Mouse (Mus musculus): ENCODE measurements at regions not wholly inside any gene's neighbourhood (a gene's known extent, or its start where the extent isn't known, plus 50 kb on each side); places are given as distances from the start of the nearest gene placed in this dataset.

GRCm38 (mm10) chr9:35328503-35328902, 60.8 kb downstream of the Rpusd4 start:
- 21% methylated on average over 6 of the region's 6 CpGs for WGBS
- H3K9me3 ChIP-seq (ENCODE audit: control insufficient read depth, low read length) = no peaks in the 10 kb centered on the region
- no peaks in the 10 kb centered on the region for H3K27me3 ChIP-seq (ENCODE audit: control insufficient read depth, insufficient read depth, low read length)
- peaks cover 78% of the 10 kb centered on the region for H3K4me1 ChIP-seq (ENCODE audit: control insufficient read depth, insufficient read depth, low read length)
- H3K27ac ChIP-seq (replicated peaks; ENCODE audit: low read depth, low read length) = peak overlapping the region; percentile 63
- DNase-seq (ENCODE audit: low spot score) (peak; percentile 31), ATAC-seq (ENCODE audit: insufficient number of reproducible peaks, low FRiP score, low TSS enrichment, low read depth) (no peak)
- no peak overlapping the region; the same call in 1 of the 2 replicates for H3K4me2 ChIP-seq (ENCODE audit: low read depth, severe bottlenecking)
- no peaks in the 10 kb centered on the region for H3K36me3 ChIP-seq (ENCODE audit: control insufficient read depth, insufficient read depth, low read length)
- no peak overlapping the region for H3K9ac ChIP-seq (ENCODE audit: low read length)
- H3K4me3 ChIP-seq (ENCODE audit: low read depth, low read length) = no peak overlapping the region

GRCm38 (mm10) chr9:35330386-35330785, 62.7 kb downstream of the Rpusd4 start:
- Histone ChIP-seq H3K27me3 (ENCODE audit: control insufficient read depth, insufficient read depth, low read length) (no peaks in the 10 kb centered on the region), H3K36me3 (ENCODE audit: control insufficient read depth, insufficient read depth, low read length) (no peaks in the 10 kb centered on the region)

GRCm38 (mm10) chr9:35331241-35331680, 63.6 kb downstream of the Rpusd4 start:
- H3K27me3 ChIP-seq (ENCODE audit: control insufficient read depth, insufficient read depth, low read length) = no peaks in the 10 kb centered on the region
- H3K4me2 ChIP-seq (ENCODE audit: low read depth, severe bottlenecking) = no peak overlapping the region
- no peaks in the 10 kb centered on the region for H3K36me3 ChIP-seq (ENCODE audit: control insufficient read depth, insufficient read depth, low read length)
- peaks cover 84% of the 10 kb centered on the region for H3K4me1 ChIP-seq (ENCODE audit: control insufficient read depth, insufficient read depth, low read length)
- WGBS = 13% methylated on average over 7 of the region's 7 CpGs
- no peaks in the 10 kb centered on the region for H3K9me3 ChIP-seq (ENCODE audit: control insufficient read depth, low read length)
- DNase-seq (ENCODE audit: low spot score) (peak; percentile 64), ATAC-seq (ENCODE audit: insufficient number of reproducible peaks, low FRiP score, low TSS enrichment, low read depth) (no peak)
- H3K9ac ChIP-seq (ENCODE audit: low read length) = 0 out of 2 replicates have a peak overlapping the region, but pooled peaks have one; percentile 35
- peak overlapping the region; percentile 89 for H3K27ac ChIP-seq (replicated peaks; ENCODE audit: low read depth, low read length)
- H3K4me3 ChIP-seq (ENCODE audit: low read depth, low read length) = no peak overlapping the region

More at GRCm38 (mm10) chr9:35330386-35330785, 62.7 kb downstream of the Rpusd4 start:
- no peak for DNase-seq (ENCODE audit: low spot score)
- Histone ChIP-seq H3K9me3 (ENCODE audit: control insufficient read depth, low read length) (no peaks in the 10 kb centered on the region), H3K4me1 (ENCODE audit: control insufficient read depth, insufficient read depth, low read length) (peaks cover 79% of the 10 kb centered on the region), H3K27ac (replicated peaks; ENCODE audit: low read depth, low read length) (peak overlapping the region; percentile 89), H3K4me2 (ENCODE audit: low read depth, severe bottlenecking) (no peak overlapping the region), H3K9ac (ENCODE audit: low read length) (no peak overlapping the region), H3K4me3 (ENCODE audit: low read depth, low read length) (no peak overlapping the region)
- 90% methylated on average over 2 of the region's 2 CpGs for WGBS
- no peak for ATAC-seq (ENCODE audit: insufficient number of reproducible peaks, low FRiP score, low TSS enrichment, low read depth)

- H3K9ac ChIP-seq (ENCODE audit: low read length) = no peak overlapping the region
- H3K4me3 ChIP-seq (ENCODE audit: low read depth, low read length) = no peak overlapping the region
- peaks cover 75% of the 10 kb centered on the region for H3K4me1 ChIP-seq (ENCODE audit: control insufficient read depth, insufficient read depth, low read length)
- 55% methylated on average over 11 of the region's 11 CpGs for WGBS
- H3K27me3 ChIP-seq (ENCODE audit: control insufficient read depth, insufficient read depth, low read length) = no peaks in the 10 kb centered on the region
- peak overlapping the region; percentile 0 for H3K27ac ChIP-seq (replicated peaks; ENCODE audit: low read depth, low read length)
- H3K9me3 ChIP-seq (ENCODE audit: control insufficient read depth, low read length) = no peaks in the 10 kb centered on the region
- no peak for ATAC-seq (ENCODE audit: insufficient number of reproducible peaks, low FRiP score, low TSS enrichment, low read depth)
- peak; percentile 23 for DNase-seq (ENCODE audit: low spot score)
- H3K4me2 ChIP-seq (ENCODE audit: low read depth, severe bottlenecking) = no peak overlapping the region
- H3K36me3 ChIP-seq (ENCODE audit: control insufficient read depth, insufficient read depth, low read length) = no peaks in the 10 kb centered on the region
Measured at GRCm38 (mm10) chr9:35332688-35333630, 65.3 kb downstream of the Rpusd4 start.

- DNase-seq (ENCODE audit: low spot score) (peak; percentile 40), ATAC-seq (ENCODE audit: insufficient number of reproducible peaks, low FRiP score, low TSS enrichment, low read depth) (no peak)
- no peak overlapping the region for H3K9ac ChIP-seq (ENCODE audit: low read length)
- no peak overlapping the region for H3K4me3 ChIP-seq (ENCODE audit: low read depth, low read length)
- no peaks in the 10 kb centered on the region for H3K27me3 ChIP-seq (ENCODE audit: control insufficient read depth, insufficient read depth, low read length)
- H3K36me3 ChIP-seq (ENCODE audit: control insufficient read depth, insufficient read depth, low read length) = no peaks in the 10 kb centered on the region
- 50% methylated on average over 8 of the region's 8 CpGs for WGBS
- H3K4me2 ChIP-seq (ENCODE audit: low read depth, severe bottlenecking) = no peak overlapping the region
- no peaks in the 10 kb centered on the region for H3K9me3 ChIP-seq (ENCODE audit: control insufficient read depth, low read length)
- peak overlapping the region; percentile 0; the same call in 1 of the 2 replicates for H3K27ac ChIP-seq (replicated peaks; ENCODE audit: low read depth, low read length)
- peaks cover 71% of the 10 kb centered on the region for H3K4me1 ChIP-seq (ENCODE audit: control insufficient read depth, insufficient read depth, low read length)
Measured at GRCm38 (mm10) chr9:35333631-35334005, 66.0 kb downstream of the Rpusd4 start.

- no peak for ATAC-seq (ENCODE audit: insufficient number of reproducible peaks, low FRiP score, low TSS enrichment, low read depth)
- H3K4me1 ChIP-seq (ENCODE audit: control insufficient read depth, insufficient read depth, low read length) = peaks cover 65% of the 10 kb centered on the region
- 82% methylated on average over 5 of the region's 5 CpGs for WGBS
- no peak overlapping the region for H3K27ac ChIP-seq (replicated peaks; ENCODE audit: low read depth, low read length)
- no peak overlapping the region for H3K4me2 ChIP-seq (ENCODE audit: low read depth, severe bottlenecking)
- no peaks in the 10 kb centered on the region for H3K9me3 ChIP-seq (ENCODE audit: control insufficient read depth, low read length)
- DNase-seq (ENCODE audit: low spot score) = no peak
- no peaks in the 10 kb centered on the region for H3K27me3 ChIP-seq (ENCODE audit: control insufficient read depth, insufficient read depth, low read length)
- no peak overlapping the region for H3K4me3 ChIP-seq (ENCODE audit: low read depth, low read length)
- no peaks in the 10 kb centered on the region for H3K36me3 ChIP-seq (ENCODE audit: control insufficient read depth, insufficient read depth, low read length)
- no peak overlapping the region for H3K9ac ChIP-seq (ENCODE audit: low read length)
Measured at GRCm38 (mm10) chr9:35334536-35334935, 66.9 kb downstream of the Rpusd4 start.

- no peaks in the 10 kb centered on the region for H3K9me3 ChIP-seq (ENCODE audit: control insufficient read depth, low read length)
- no peak overlapping the region for H3K9ac ChIP-seq (ENCODE audit: low read length)
- no peaks in the 10 kb centered on the region for H3K36me3 ChIP-seq (ENCODE audit: control insufficient read depth, insufficient read depth, low read length)
- peaks cover 59% of the 10 kb centered on the region for H3K4me1 ChIP-seq (ENCODE audit: control insufficient read depth, insufficient read depth, low read length)
- WGBS = 88% methylated on average over 3 of the region's 3 CpGs
- H3K27ac ChIP-seq (replicated peaks; ENCODE audit: low read depth, low read length) = no peak overlapping the region
- H3K4me3 ChIP-seq (ENCODE audit: low read depth, low read length) = no peak overlapping the region
- H3K4me2 ChIP-seq (ENCODE audit: low read depth, severe bottlenecking) = no peak overlapping the region
- no peak for ATAC-seq (ENCODE audit: insufficient number of reproducible peaks, low FRiP score, low TSS enrichment, low read depth)
- H3K27me3 ChIP-seq (ENCODE audit: control insufficient read depth, insufficient read depth, low read length) = no peaks in the 10 kb centered on the region
- no peak for DNase-seq (ENCODE audit: low spot score)
Measured at GRCm38 (mm10) chr9:35335181-35335580, 67.5 kb downstream of the Rpusd4 start.

- 69% methylated on average over 15 of the region's 15 CpGs for WGBS
- Histone ChIP-seq H3K36me3 (ENCODE audit: control insufficient read depth, insufficient read depth, low read length) (no peaks in the 10 kb centered on the region), H3K9ac (ENCODE audit: low read length) (no peak overlapping the region), H3K4me3 (ENCODE audit: low read depth, low read length) (no peak overlapping the region), H3K27ac (replicated peaks; ENCODE audit: low read depth, low read length) (peak overlapping the region; percentile 16), H3K4me1 (ENCODE audit: control insufficient read depth, insufficient read depth, low read length) (peaks cover 60% of the 10 kb centered on the region), H3K4me2 (ENCODE audit: low read depth, severe bottlenecking) (no peak overlapping the region), H3K27me3 (ENCODE audit: control insufficient read depth, insufficient read depth, low read length) (no peaks in the 10 kb centered on the region), H3K9me3 (ENCODE audit: control insufficient read depth, low read length) (no peaks in the 10 kb centered on the region)
- DNase-seq (ENCODE audit: low spot score) (peak; percentile 56), ATAC-seq (ENCODE audit: insufficient number of reproducible peaks, low FRiP score, low TSS enrichment, low read depth) (peak; percentile 32; the same call in 1 of the 2 replicates)
Measured at GRCm38 (mm10) chr9:35335888-35336700, 68.4 kb downstream of the Rpusd4 start.

Data from limb, embryonic 11.5 days (tissue).